Comparison of ENCODE assay signal across 20 mouse cellular contexts in the genomic region with DNA sequence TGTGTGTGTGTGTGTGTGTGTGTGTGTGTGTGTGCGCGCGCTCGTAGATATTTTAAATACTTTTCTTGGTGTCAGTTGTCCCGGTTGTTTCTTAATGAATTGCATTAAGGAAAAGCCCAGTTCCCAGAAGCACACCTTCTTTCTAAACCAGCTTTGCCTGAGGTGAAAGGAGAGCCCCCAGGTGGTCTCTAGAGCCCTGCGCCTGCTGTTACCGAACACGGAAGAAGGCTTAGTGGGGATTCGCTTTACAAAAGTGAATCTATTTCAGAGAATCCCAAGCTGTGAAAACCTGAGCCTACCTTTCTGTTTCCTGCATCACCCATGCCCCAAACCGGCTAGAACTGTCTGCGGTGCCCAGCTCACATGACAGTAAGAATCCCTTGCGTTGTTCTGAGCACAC.
A peak's percentile ranks its signal among the peaks of the same experiment; 100 is the strongest.
DNase-seq lines count a peak whose midpoint lies in the region; ATAC-seq and TF ChIP-seq lines count a peak whose summit lies in the region.
"Had no signal": no experiment of that assay in that cellular context is flagged by ENCODE, and none has a peak within 500 bp of the region (broad histone marks: within the 10 kb centered on the region; RNA-seq: fewer than 3 reads in every experiment).

No protein-coding gene starts in this region.

- ATAC-seq in forebrain, embryonic 15.5 days (replicated peaks): no peak
- ATAC-seq in forebrain, embryonic 11.5 days (replicated peaks; ENCODE audit: low FRiP score): no peak
- no peak for ATAC-seq in intestine, embryonic 14.5 days (replicated peaks; ENCODE audit: low FRiP score, low TSS enrichment, low read depth)
- no peak for ATAC-seq in intestine, postnatal 0 days
- ATAC-seq in midbrain, embryonic 16.5 days: peak; percentile 34; the same call in 1 of the 2 replicates

- no peak for TF ChIP-seq CTCF in intestine, postnatal 0 days (IDR thresholded peaks at IDR 0.05; ENCODE audit: low read depth)
- TF ChIP-seq CTCF in brain, embryonic 14.5 days (IDR thresholded peaks at IDR 0.05; ENCODE audit: borderline replicate concordance, extremely low read depth, insufficient read depth, insufficient read length): no peak

- 30% methylated on average over 12 of the region's 12 CpGs for WGBS in forebrain, embryonic 15.5 days
- 21% methylated on average over 12 of the region's 12 CpGs for WGBS in forebrain, embryonic 11.5 days
- 59% methylated on average over 12 of the region's 12 CpGs for WGBS in intestine, embryonic 14.5 days
- 63% methylated on average over 12 of the region's 12 CpGs for WGBS in intestine, postnatal 0 days
- 36% methylated on average over 12 of the region's 12 CpGs for WGBS in midbrain, embryonic 16.5 days

- 0 out of 2 replicates have a peak overlapping the region, but pooled peaks have one; percentile 34 for H3K27ac ChIP-seq in forebrain, embryonic 15.5 days (replicated peaks)
- no peak overlapping the region for H3K27ac ChIP-seq in forebrain, embryonic 11.5 days (ENCODE audit: low read depth, low read length)
- peak overlapping the region; percentile 14; the same call in 1 of the 2 replicates for H3K27ac ChIP-seq in intestine, embryonic 14.5 days (ENCODE audit: low read depth)
- no peak overlapping the region for H3K27ac ChIP-seq in intestine, postnatal 0 days (ENCODE audit: low read depth, low read length)
- no peak overlapping the region for H3K27ac ChIP-seq in midbrain, embryonic 16.5 days (ENCODE audit: low read length)
- H3K27ac ChIP-seq: heart, adult 2 months; heart, embryonic 15.5 days; limb, embryonic 10.5 days; neural tube, embryonic 13.5 days had no signal

- no peaks in the 10 kb centered on the region for H3K36me3 ChIP-seq in forebrain, embryonic 15.5 days
- H3K36me3 ChIP-seq in forebrain, embryonic 11.5 days (ENCODE audit: control insufficient read depth, insufficient read depth, low read length): no peaks in the 10 kb centered on the region
- H3K36me3 ChIP-seq in intestine, embryonic 14.5 days (ENCODE audit: control insufficient read depth, insufficient read depth, low read length): no peaks in the 10 kb centered on the region
- no peaks in the 10 kb centered on the region; the same call in 1 of the 2 replicates for H3K36me3 ChIP-seq in intestine, postnatal 0 days (ENCODE audit: control insufficient read depth, insufficient read depth)
- no peaks in the 10 kb centered on the region for H3K36me3 ChIP-seq in midbrain, embryonic 16.5 days (ENCODE audit: control insufficient read depth, insufficient read depth, low read length)
- H3K36me3 ChIP-seq: heart, embryonic 15.5 days; stomach, embryonic 15.5 days had no signal

- no peak for DNase-seq in forebrain, embryonic 11.5 days (ENCODE audit: low spot score)
- peak; percentile 46 for DNase-seq in intestine, embryonic 14.5 days (ENCODE audit: low spot score)
- peak; percentile 29 for DNase-seq in brain, embryonic 14.5 days (ENCODE audit: low read depth)
- no peak for DNase-seq in spleen, postnatal 14 days (ENCODE audit: low spot score in 2 of 2)
- DNase-seq: adrenal gland, postnatal 25 days; cerebellum, adult 9-10 months; gastrocnemius, postnatal 36 days; heart, adult 2 months; kidney, adult 2 months; kidney, postnatal 10 days; lung, postnatal 4 days; thymus, postnatal 36 days had no signal

- no peak for TF ChIP-seq POLR2A in brain, embryonic 14.5 days (IDR thresholded peaks at IDR 0.05; ENCODE audit: borderline replicate concordance, extremely low read depth, insufficient read depth, insufficient read length, poor library complexity, severe bottlenecking)

- H3K4me3 ChIP-seq in forebrain, embryonic 15.5 days: no peak overlapping the region
- H3K4me3 ChIP-seq in forebrain, embryonic 11.5 days (ENCODE audit: low read depth, low read length): no peak overlapping the region
- H3K4me3 ChIP-seq in intestine, embryonic 14.5 days (ENCODE audit: low read depth, low read length): no peak overlapping the region
- no peak overlapping the region for H3K4me3 ChIP-seq in intestine, postnatal 0 days (ENCODE audit: low read depth, low read length)
- no peak overlapping the region for H3K4me3 ChIP-seq in midbrain, embryonic 16.5 days (ENCODE audit: low read depth, low read length)
- H3K4me3 ChIP-seq: erythroblast, embryonic 14.5 days; heart, adult 2 months; heart, embryonic 15.5 days; limb, embryonic 10.5 days; neural tube, embryonic 13.5 days; stomach, embryonic 15.5 days had no signal

- no peaks in the 10 kb centered on the region for H3K27me3 ChIP-seq in forebrain, embryonic 15.5 days
- no peaks in the 10 kb centered on the region for H3K27me3 ChIP-seq in forebrain, embryonic 11.5 days (ENCODE audit: control insufficient read depth, insufficient read depth, low read length)
- H3K27me3 ChIP-seq in intestine, embryonic 14.5 days (replicated peaks; ENCODE audit: control insufficient read depth, insufficient read depth, low read length): no peaks in the 10 kb centered on the region
- H3K27me3 ChIP-seq in intestine, postnatal 0 days (replicated peaks; ENCODE audit: control insufficient read depth, insufficient read depth, low read length): no peaks in the 10 kb centered on the region
- no peaks in the 10 kb centered on the region for H3K27me3 ChIP-seq in midbrain, embryonic 16.5 days (ENCODE audit: control insufficient read depth, insufficient read depth, low read depth, low read length)
- H3K27me3 ChIP-seq: heart, embryonic 15.5 days; neural tube, embryonic 13.5 days; stomach, embryonic 15.5 days had no signal

- H3K9ac ChIP-seq in forebrain, embryonic 15.5 days (replicated peaks): 0 out of 2 replicates have a peak overlapping the region, but pooled peaks have one; percentile 4
- no peak overlapping the region for H3K9ac ChIP-seq in forebrain, embryonic 11.5 days (ENCODE audit: low read length)
- H3K9ac ChIP-seq in intestine, embryonic 14.5 days (ENCODE audit: low read length): no peak overlapping the region
- H3K9ac ChIP-seq in intestine, postnatal 0 days (ENCODE audit: low read depth, low read length): no peak overlapping the region
- H3K9ac ChIP-seq in midbrain, embryonic 16.5 days (ENCODE audit: low read depth, low read length): no peak overlapping the region
- H3K9ac ChIP-seq: heart, embryonic 15.5 days; neural tube, embryonic 13.5 days; stomach, embryonic 15.5 days had no signal

- H3K4me2 ChIP-seq in forebrain, embryonic 15.5 days (replicated peaks): no peak overlapping the region
- H3K4me2 ChIP-seq in forebrain, embryonic 11.5 days (ENCODE audit: low read depth, low read length, severe bottlenecking): no peak overlapping the region
- no peak overlapping the region for H3K4me2 ChIP-seq in intestine, embryonic 14.5 days (ENCODE audit: low read length)
- H3K4me2 ChIP-seq in intestine, postnatal 0 days (replicated peaks; ENCODE audit: low read depth): no peak overlapping the region
- H3K4me2 ChIP-seq in midbrain, embryonic 16.5 days (ENCODE audit: low read length): peak overlapping the region; percentile 12; the same call in 1 of the 2 replicates
- H3K4me2 ChIP-seq: heart, embryonic 15.5 days; neural tube, embryonic 13.5 days; stomach, embryonic 15.5 days had no signal

- H3K4me1 ChIP-seq in forebrain, embryonic 15.5 days: peaks cover 24% of the 10 kb centered on the region
- H3K4me1 ChIP-seq in forebrain, embryonic 11.5 days (replicated peaks; ENCODE audit: control insufficient read depth, insufficient read depth, low read length): peaks cover 14% of the 10 kb centered on the region
- H3K4me1 ChIP-seq in intestine, embryonic 14.5 days (replicated peaks; ENCODE audit: control insufficient read depth, insufficient read depth, low read length): peaks cover 26% of the 10 kb centered on the region
- no peaks in the 10 kb centered on the region for H3K4me1 ChIP-seq in intestine, postnatal 0 days (replicated peaks; ENCODE audit: control insufficient read depth, insufficient read depth, low read length)
- peaks cover 13% of the 10 kb centered on the region for H3K4me1 ChIP-seq in midbrain, embryonic 16.5 days (ENCODE audit: control insufficient read depth, insufficient read depth, low read length)

- no peaks in the 10 kb centered on the region for H3K9me3 ChIP-seq in forebrain, embryonic 15.5 days
- H3K9me3 ChIP-seq in forebrain, embryonic 11.5 days (ENCODE audit: control insufficient read depth, low read length): no peaks in the 10 kb centered on the region
- H3K9me3 ChIP-seq in intestine, embryonic 14.5 days (ENCODE audit: control insufficient read depth, low read length): no peaks in the 10 kb centered on the region
- H3K9me3 ChIP-seq in intestine, postnatal 0 days (ENCODE audit: control insufficient read depth): no peaks in the 10 kb centered on the region
- H3K9me3 ChIP-seq in midbrain, embryonic 16.5 days (replicated peaks; ENCODE audit: control insufficient read depth, low read length, poor library complexity, severe bottlenecking): no peaks in the 10 kb centered on the region
- H3K9me3 ChIP-seq: heart, embryonic 15.5 days; limb, embryonic 10.5 days; neural tube, embryonic 13.5 days; stomach, embryonic 15.5 days had no signal

Comparison
In these comparisons a context has a peak if more than half of its experiments do, and no peak if none do; other contexts are left out.
1. H3K27ac ChIP-seq: peak in forebrain, embryonic 15.5 days (single experiment) and intestine, embryonic 14.5 days (single experiment); none in forebrain, embryonic 11.5 days (single experiment), intestine, postnatal 0 days (single experiment) and midbrain, embryonic 16.5 days (single experiment).
2. DNase-seq: peak in intestine, embryonic 14.5 days (single experiment) and brain, embryonic 14.5 days (single experiment); none in forebrain, embryonic 11.5 days (single experiment) and spleen, postnatal 14 days (0 of 2).